Mouse (Mus musculus): ENCODE results near the gene Dnajb12. TPM values are rescaled to one million over a fixed set of nuclear protein-coding genes. Genes with fewer than 3 reads are reported as not detected.

Dnajb12 gene
- total RNA-seq, 4 experiments from 2014 or later, result 59.3 to 67.0 (median 62.9) TPM

Other genes with a start within 250 kb of the Dnajb12 start
- 10 to 100 TPM; 60.7 to 96.3 (median 74.9) TPM for gene Micu1, start 177.1 kb upstream of the Dnajb12 start, total RNA-seq (2022)
- gene Ddit4, start 72.3 kb downstream of the Dnajb12 start, total RNA-seq (2022), result 10 to 100 TPM; 27.9 to 91.5 (median 34.7) TPM
- gene Ascc1, start 123.2 kb downstream of the Dnajb12 start, total RNA-seq (2022), result 10 to 100 TPM; 32.6 to 37.8 (median 35.5) TPM
- 10 to 100 TPM; 73.6 to 95.8 (median 81.1) TPM for gene Anapc16, start 123.6 kb downstream of the Dnajb12 start, total RNA-seq (2022)
- 10 to 100 TPM; 55.0 to 86.5 (median 65.1) TPM for gene Spock2, start 226.7 kb downstream of the Dnajb12 start, total RNA-seq (2022)